Mouse (Mus musculus): ENCODE data around the gene Sufu.

Gene Sufu

DNA sequence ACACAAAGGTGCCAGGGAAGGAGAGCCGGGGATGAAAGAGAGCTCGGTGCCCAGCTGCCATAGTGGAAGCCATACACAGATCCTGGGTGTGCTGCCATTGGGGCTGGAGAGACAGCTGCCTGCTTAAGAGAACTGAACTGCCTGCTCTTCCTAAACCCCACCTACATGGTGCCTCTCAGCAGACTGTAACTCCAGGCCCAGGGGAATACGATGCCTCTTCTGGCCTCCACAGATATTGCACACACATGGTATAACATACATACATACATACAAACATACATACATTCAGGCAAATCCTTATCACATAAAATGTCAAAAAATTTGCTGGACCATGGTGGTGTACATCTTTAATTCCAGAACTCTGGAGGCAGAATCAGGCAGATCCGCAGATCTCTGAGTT, 66.8 kb downstream of the Sufu start:
- no peak for DNase-seq (ENCODE audit: low spot score in 2 of 2)

- DNase-seq (ENCODE audit: low spot score in 2 of 2), result no peak
Observed at GRCm38 (mm10) chr19:46466160-46466559, 69.5 kb downstream of the Sufu start.

GRCm38 (mm10) chr19:46467051-46467503, 70.4 kb downstream of the Sufu start:
- no peak for DNase-seq (ENCODE audit: low spot score in 2 of 2)

DNA sequence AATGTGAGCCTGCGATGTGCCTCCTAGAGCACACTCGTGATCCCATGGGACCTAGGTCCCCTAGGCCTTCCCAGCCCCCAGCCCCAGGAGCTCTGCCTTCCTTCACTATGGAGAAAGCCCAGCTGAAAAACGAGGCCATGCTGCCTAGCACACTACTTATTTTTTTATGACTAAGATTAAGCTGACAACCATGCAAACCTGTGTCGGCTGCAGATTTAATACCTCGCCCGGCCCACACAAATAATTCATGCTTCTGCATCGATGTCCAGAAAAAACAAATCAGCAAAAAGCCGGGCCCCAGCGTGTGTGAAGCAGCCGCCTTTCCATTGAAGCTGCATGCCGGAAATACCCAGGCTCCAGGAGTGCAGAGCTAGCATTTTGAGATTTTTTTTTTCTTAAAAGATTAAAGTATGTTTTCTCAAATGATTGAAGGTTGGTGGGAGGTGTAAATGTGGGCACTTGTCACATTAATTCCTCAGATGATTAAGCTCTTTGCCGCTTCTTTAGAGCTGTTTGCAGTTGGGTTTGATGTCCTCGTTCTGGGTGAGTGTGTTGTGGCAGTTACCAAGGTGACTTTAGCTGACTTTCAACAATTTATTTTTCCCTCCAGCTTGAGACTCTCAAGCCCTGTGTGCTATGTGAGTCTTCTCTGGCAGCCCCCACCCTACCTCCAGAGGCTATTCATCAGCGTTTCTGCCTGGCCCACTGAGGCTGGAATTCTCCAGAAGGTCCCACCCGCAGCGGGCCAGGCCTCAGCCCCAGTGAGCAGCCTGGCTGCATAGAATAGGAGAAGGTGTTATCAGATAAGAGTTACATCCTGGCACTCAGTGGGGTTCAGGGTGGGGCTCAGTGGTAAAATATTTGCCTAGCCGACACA, 73.9 kb downstream of the Sufu start:
- DNase-seq (ENCODE audit: low spot score in 2 of 2), result no peak

GRCm38 (mm10) chr19:46471324-46472093, 74.8 kb downstream of the Sufu start:
- DNase-seq (ENCODE audit: low spot score in 2 of 2), result no peak

- DNase-seq (ENCODE audit: low spot score in 2 of 2), result peak; percentile 51 to 65
Observed at GRCm38 (mm10) chr19:46477432-46477845, 80.7 kb downstream of the Sufu start.

DNA sequence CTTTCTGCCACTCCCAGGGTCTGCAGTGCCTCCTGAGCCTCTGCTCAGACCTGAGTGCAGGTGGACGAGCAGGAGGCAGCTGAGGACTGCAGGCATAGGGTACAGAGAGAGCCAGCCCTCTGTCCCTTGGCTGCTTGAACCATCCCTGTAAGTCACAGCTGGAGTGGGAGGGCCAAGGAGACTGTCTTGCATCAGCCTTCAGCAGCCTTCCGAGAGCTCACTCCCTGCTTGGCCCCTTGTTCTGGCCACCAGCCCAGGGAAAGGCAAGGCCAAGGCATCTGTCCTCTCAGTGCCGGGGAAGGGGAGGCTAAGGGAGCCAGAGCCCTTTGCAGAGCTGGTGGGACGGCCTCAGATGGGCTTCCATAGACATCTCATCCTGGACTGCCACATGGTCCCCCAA, 81.5 kb downstream of the Sufu start:
- DNase-seq (ENCODE audit: low spot score in 2 of 2), result peak; percentile 63 to 83

GRCm38 (mm10) chr19:46478826-46479225, 82.1 kb downstream of the Sufu start:
- peak; percentile 87 to 89 for DNase-seq (ENCODE audit: low spot score in 2 of 2)

GRCm38 (mm10) chr19:46479306-46480075, 82.8 kb downstream of the Sufu start:
- peak in 1 of 2 experiments; percentile 38 for DNase-seq (ENCODE audit: low spot score in 2 of 2)

DNA sequence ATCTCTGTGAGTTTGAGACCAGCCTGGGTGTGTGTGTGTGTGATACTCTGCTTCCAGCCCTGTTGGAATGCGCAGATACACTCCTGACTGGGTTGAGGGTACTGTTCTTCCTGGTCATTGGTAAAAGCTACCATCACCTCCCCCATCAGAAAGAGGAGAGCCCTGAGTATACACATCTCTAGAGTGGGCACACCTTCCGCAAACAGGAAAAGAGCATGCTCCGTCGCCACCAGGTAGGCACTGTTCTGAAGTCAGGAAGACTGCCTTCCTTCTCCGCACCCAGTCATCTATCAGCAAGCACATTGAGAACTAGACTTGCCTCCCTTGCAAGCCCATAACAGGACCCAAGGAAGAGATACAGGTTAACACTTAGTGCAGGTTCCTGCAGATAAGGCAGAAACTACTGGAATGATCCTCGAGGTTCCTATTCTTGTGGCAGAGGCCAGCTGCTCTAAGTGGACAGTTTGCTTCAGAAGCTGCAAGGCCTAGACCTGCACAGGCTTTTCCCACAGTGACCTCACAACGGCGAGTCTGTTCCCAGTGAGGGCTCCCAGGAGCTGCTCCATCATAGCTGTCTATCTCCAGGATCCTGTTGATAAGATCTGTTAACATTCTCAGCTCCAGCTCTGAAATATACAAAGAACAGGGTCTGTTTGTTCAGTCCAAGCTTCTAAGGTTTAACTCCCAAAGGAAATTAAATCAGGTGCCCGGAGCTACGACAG, 84.1 kb downstream of the Sufu start:
- DNase-seq (ENCODE audit: low spot score in 2 of 2), result no peak

DNA sequence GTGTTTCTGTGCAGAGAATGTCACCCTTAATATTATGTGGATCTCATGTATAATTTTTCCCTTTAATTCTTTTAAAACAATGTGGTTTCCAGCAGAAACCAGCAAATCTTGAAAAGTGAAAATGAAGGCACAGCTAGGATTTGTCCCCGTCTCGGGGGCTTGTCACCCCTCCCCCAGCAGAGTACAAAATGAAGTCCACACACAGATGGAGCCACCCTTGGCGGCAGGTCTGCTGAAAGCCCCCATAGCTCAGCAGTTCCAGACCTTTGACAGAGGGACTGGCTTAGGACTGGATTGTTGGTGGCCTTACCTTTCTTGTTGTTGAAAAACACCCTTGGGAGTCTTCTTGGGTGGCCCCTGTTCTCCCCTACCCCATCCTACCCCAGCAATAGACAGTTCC, 84.7 kb downstream of the Sufu start:
- DNase-seq (ENCODE audit: low spot score in 2 of 2), result no peak

DNA sequence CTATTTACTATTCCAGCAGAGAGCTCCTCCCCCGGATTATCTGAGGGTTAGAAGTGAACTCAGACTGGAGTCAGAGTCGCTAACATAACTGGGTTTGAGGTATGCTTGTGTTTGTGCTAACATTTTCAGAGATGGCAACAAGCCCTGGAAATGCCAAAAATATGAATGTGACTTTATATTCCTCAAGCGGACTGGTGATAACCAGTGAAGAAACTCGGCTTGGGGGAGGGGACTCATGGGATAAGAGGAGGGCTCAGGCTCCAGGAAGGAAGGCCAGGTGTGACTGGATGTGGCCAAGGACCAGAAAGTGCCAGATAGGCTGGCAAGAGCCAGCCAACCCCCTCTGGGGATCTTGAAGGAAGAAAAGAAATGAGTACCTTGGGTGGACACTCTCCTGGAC, 85.1 kb downstream of the Sufu start:
- DNase-seq (ENCODE audit: low spot score in 2 of 2), result no peak

- DNase-seq (ENCODE audit: low spot score in 2 of 2), result no peak
Observed at GRCm38 (mm10) chr19:46482896-46483516, 86.3 kb downstream of the Sufu start.

- DNase-seq (ENCODE audit: low spot score in 2 of 2), result no peak
Observed at GRCm38 (mm10) chr19:46483701-46484328, 87.1 kb downstream of the Sufu start.

DNA sequence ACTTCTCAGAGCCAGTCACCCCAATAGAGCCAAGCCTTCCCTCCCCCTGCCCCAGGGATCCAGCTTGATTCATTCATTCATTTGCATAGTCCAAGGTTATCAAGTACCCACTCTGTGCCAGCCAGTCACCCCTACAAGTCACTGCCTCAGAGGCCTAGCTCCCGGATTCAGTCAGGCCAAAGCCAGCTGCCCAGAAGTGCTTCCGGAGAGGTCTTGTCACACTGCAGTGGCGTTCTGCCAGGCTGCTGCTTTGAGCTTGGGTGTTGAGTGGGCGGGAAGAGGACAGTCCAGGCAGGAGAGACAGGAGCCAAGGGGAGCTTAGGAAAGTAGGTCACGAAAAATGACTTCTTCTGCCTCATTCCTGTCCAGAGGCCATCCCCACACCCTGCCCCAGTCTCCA, 87.8 kb downstream of the Sufu start:
- DNase-seq (ENCODE audit: low spot score in 2 of 2), result peak; percentile 82 to 88

- DNase-seq (ENCODE audit: low spot score in 2 of 2), result no peak
Observed at GRCm38 (mm10) chr19:46485847-46486246, 89.2 kb downstream of the Sufu start.

GRCm38 (mm10) chr19:46486709-46487108, 90.0 kb downstream of the Sufu start:
- DNase-seq (ENCODE audit: low spot score in 2 of 2), result no peak

DNA sequence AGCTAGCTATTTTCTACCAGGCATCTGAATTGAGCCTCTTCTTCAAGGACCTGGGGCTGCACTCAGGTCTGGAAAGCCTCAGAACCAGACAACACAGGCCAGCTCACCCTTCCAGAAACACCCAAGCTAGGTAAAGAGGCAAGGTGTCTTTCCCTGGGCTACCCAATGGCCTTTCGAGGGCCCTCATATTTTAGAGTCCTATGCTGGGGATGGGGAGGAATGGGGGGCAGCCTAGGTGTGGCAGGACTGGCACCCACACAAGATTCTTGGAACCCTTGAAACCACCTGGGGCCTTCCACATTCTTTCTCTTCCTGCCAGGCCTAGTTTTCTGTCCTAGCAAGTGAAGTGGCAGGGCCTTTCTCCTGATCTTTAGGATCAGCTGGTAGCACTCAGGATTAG, 92.8 kb downstream of the Sufu start:
- DNase-seq (ENCODE audit: low spot score in 2 of 2), result no peak

GRCm38 (mm10) chr19:46490634-46491033, 93.9 kb downstream of the Sufu start:
- DNase-seq (ENCODE audit: low spot score in 2 of 2), result no peak

GRCm38 (mm10) chr19:46495136-46495535, 98.4 kb downstream of the Sufu start:
- no peak for DNase-seq (ENCODE audit: low spot score in 2 of 2)
